Mouse (Mus musculus) thymus, adult 2 months (tissue): ENCODE measurements at regions not wholly inside any gene's neighbourhood (a gene's known extent, or its start where the extent isn't known, plus 50 kb on each side); places are given as distances from the start of the nearest gene placed in this dataset.
A peak's percentile ranks its signal among the peaks of the same experiment; 100 is the strongest.

Experiments
- DNase-seq: peaks from one replicate; pipeline ENCODE4 v3.0.0; 2021
- H3K27ac ChIP-seq: fragments of 200-500 bp; 2 replicates; pipeline ENCODE4 v1.5.1; 2012; ENCODE audit warnings: low read length, control low read depth; ENCODE audit not compliant: control insufficient read depth, insufficient read depth
- H3K27me3 ChIP-seq: fragments of 200-500 bp; 2 replicates; pipeline ENCODE4 v1.6.1; 2012; ENCODE audit warnings: mild to moderate bottlenecking, low read length, moderate library complexity, mixed read lengths; ENCODE audit not compliant: control insufficient read depth, insufficient read depth
- H3K36me3 ChIP-seq: fragments of 200-500 bp; 2 replicates; pipeline ENCODE4 v1.6.1; 2012; ENCODE audit warnings: mild to moderate bottlenecking, low read length, moderate library complexity; ENCODE audit not compliant: control insufficient read depth, insufficient read depth
- H3K4me1 ChIP-seq: fragments of 200-500 bp; replicated peaks from 2 replicates; pipeline ENCODE4 v1.6.1; 2012; ENCODE audit warnings: low read length; ENCODE audit not compliant: control insufficient read depth, insufficient read depth
- H3K4me3 ChIP-seq: fragments of 200-500 bp; 2 replicates; pipeline ENCODE4 v1.5.1; 2012; ENCODE audit warnings: mild to moderate bottlenecking, low read length, control low read depth, moderate library complexity; ENCODE audit not compliant: control insufficient read depth, insufficient read depth
- CTCF ChIP-seq: fragments of 200-500 bp; IDR thresholded peaks from 2 replicates; pipeline ENCODE4 v1.5.1; 2012; ENCODE audit warnings: mild to moderate bottlenecking, control low read depth, low read length, moderate library complexity, borderline replicate concordance; ENCODE audit not compliant: control insufficient read depth, poor library complexity, insufficient read depth; ENCODE audit errors: extremely low read depth
- POLR2A ChIP-seq: fragments of 200-500 bp; IDR thresholded peaks from 2 replicates; pipeline ENCODE4 v1.6.1; 2012; ENCODE audit warnings: mild to moderate bottlenecking, low read length, control low read depth, moderate library complexity; ENCODE audit not compliant: control insufficient read depth, poor library complexity, insufficient read depth; ENCODE audit errors: extremely low read depth
- WGBS: fragments of 180-500 bp; shearing (Covaris S2); methylation state at CpG from one replicate; pipeline ENCODE4 v1.1.7; 2018; 5-methylcytosine and 5-hydroxymethylcytosine counted together

DNA sequence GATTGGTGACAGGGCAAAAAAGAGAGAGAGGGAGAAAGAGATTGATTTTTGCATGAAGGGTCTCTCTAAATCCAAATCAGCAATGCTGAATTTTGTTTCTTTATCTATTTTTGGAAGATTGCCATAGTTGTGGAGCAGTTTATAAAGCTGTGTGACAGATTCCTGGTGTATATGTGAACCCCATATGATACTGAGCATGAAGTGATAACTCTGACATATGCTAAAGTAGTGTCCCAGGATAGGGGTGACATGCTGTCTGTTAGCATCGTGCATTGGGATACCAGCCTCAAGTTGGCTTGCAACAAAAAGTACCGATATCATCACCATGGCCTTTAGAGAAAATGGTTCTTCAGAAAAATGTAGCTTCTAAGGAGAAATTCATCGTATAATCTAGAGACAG, 82.3 kb upstream of the Ddx18 start:
- no peak overlapping the region for H3K27ac ChIP-seq
- H3K4me3 ChIP-seq = no peak overlapping the region
- H3K4me1 ChIP-seq = no peaks in the 10 kb centered on the region
- DNase-seq = no peak
- WGBS = 95% methylated on average over 3 of the region's 3 CpGs
- TF ChIP-seq POLR2A = no peak
- TF ChIP-seq CTCF = no peak
- H3K27me3 ChIP-seq = no peaks in the 10 kb centered on the region
- H3K36me3 ChIP-seq = no peaks in the 10 kb centered on the region

DNA sequence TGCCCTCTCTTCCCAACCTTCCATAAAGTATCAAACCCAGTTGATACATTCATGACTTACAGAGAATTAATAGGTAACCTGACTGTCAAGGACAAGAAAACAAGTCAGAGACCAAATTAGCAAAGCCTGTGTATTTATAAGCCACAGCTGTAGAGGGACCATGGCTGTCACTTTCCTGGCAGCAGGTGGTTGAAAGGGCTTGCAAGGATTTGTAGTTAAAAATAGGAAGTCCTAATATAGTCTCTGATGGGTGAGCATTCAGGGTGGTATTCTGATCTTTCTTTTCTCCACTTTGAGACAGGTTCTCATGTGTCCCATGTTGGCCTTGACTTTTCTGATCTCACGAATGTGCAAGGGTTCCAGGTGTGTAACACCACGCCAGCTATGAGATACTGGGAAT, 63.7 kb upstream of the Ddx18 start:
- no peaks in the 10 kb centered on the region for H3K4me1 ChIP-seq
- TF ChIP-seq POLR2A (no peak), CTCF (no peak)
- H3K27me3 ChIP-seq = no peaks in the 10 kb centered on the region
- DNase-seq = no peak
- no peak overlapping the region for H3K27ac ChIP-seq
- 87% methylated on average over 2 of the region's 2 CpGs for WGBS
- H3K4me3 ChIP-seq = no peak overlapping the region
- no peaks in the 10 kb centered on the region for H3K36me3 ChIP-seq

DNA sequence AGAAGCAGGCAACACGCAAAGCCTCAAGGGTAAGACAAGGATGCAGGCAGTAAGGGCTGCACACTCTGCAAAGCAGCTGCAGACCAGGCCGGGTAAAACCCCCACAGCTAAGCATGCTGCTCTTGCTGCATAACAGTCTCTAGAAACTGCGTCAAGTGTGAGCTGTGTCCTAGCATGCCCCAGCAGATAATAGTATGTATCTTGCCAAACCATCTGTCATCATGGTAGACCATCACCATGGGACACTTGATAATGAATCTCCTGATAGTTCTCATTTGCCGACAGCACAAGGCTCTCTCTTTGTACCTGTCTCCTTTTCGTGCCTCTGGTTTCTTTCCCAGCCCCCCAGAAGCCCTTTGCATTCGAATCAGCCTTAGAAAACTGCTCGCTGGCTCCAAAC, 52.5 kb upstream of the Ddx18 start:
- no peak overlapping the region for H3K27ac ChIP-seq
- no peaks in the 10 kb centered on the region for H3K27me3 ChIP-seq
- H3K36me3 ChIP-seq = no peaks in the 10 kb centered on the region
- no peak for DNase-seq
- no peak for TF ChIP-seq POLR2A
- no peak for TF ChIP-seq CTCF
- H3K4me3 ChIP-seq = no peak overlapping the region
- 84% methylated on average over 7 of the region's 7 CpGs for WGBS
- H3K4me1 ChIP-seq = peaks cover 12% of the 10 kb centered on the region

DNA sequence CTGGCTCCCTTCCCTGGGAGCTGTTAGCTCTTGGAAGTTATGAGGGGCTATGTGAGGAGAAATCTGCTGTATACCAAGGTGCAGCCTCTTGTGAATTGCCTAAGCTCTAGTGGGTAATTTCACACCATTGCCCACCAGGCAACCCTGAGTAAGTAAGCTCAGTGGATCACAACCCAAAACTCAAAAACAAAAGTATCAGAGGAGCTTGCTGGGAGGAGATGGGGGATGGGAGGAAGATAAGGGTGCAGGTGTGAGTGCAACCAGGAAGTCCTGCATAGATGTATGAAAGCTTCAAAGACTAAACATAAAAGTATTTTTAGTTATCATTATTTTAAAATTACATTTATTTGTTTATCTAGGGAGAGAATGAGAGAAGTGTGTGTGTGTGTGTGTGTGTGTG, 50.8 kb upstream of the Ddx18 start:
- no peaks in the 10 kb centered on the region for H3K27me3 ChIP-seq
- H3K36me3 ChIP-seq = no peaks in the 10 kb centered on the region
- no peak for TF ChIP-seq POLR2A
- TF ChIP-seq CTCF = no peak
- H3K27ac ChIP-seq = peak overlapping the region; percentile 68
- H3K4me1 ChIP-seq = peaks cover 12% of the 10 kb centered on the region
- H3K4me3 ChIP-seq = no peak overlapping the region
- peak; percentile 23 for DNase-seq
